Mouse (Mus musculus) macrophage (primary cell): Measurements from ENCODE around the gene Cldn14. TPM values are rescaled to one million over a fixed set of nuclear protein-coding genes. Genes with fewer than 3 reads are reported as not detected.
"Not testable (repeated sequence)": the region's sequence is repeated elsewhere in the genome, so short reads cannot be mapped to it uniquely, and the experiment has no call there.

Experiments
- H3K27ac ChIP-seq: fragments of 350-480 bp; formaldehyde crosslinking; 2 replicates; pipeline ENCODE4 v1.9.0; 2021
- H3K36me3 ChIP-seq: fragments of 350-480 bp; formaldehyde crosslinking; 2 replicates; pipeline ENCODE4 v1.9.0; 2021; ENCODE audit errors: inconsistent target
- H3K4me3 ChIP-seq: fragments of 350-480 bp; formaldehyde crosslinking; 2 replicates; pipeline ENCODE4 v1.9.0; 2021; ENCODE audit errors: inconsistent target
- H3K79me2 ChIP-seq: fragments of 350-480 bp; formaldehyde crosslinking; 2 replicates; pipeline ENCODE4 v1.9.0; 2021; ENCODE audit errors: inconsistent target
- WGBS: methylation state at CpG from one replicate; pipeline ENCODE4 v1.1.7; 2026; ENCODE audit warnings: inconsistent platforms; ENCODE audit not compliant: missing documents; 5-methylcytosine and 5-hydroxymethylcytosine counted together
- polyA plus RNA-seq: library from polyadenylated mRNA; stranded (reverse); fragments of 250-400 nt; gene quantifications from 3 replicates; pipeline ENCODE4 v1.2.4, GENCODE M21; 2018; ENCODE audit warnings: inconsistent platforms

Cldn14 gene
- polyA plus RNA-seq, 1 experiment from 2014 or later = not detected

GRCm38 (mm10) chr16:93981190-93981841 is 27.3 kb downstream of the Cldn14 start:
- WGBS = 70% methylated on average over 15 of the region's 15 CpGs
- no peak overlapping the region for H3K4me3 ChIP-seq
- H3K27ac ChIP-seq = no peak overlapping the region
- no peaks in the 10 kb centered on the region for H3K36me3 ChIP-seq
- H3K79me2 ChIP-seq = no peaks in the 10 kb centered on the region

DNA sequence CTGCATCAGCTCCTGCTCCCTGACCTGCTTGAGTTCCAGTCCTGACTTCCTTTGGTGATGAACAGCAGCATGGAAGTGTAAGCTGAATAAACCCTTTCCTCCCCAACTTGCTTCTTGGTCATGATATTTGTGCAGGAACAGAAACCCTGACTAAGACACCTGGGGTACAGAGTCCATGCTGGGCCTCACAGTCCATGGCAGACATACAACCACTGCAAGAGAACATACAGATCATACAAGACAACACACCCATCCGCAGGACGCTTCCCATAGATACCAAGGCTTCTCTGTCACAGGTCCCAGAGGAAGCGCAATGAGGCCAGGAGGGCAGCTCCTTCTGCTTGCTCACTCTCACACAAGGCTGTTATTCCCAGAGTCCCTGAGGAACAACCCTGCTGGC is 28.3 kb downstream of the Cldn14 start:
- not testable (repeated sequence) for H3K79me2 ChIP-seq, H3K36me3 ChIP-seq, H3K4me3 ChIP-seq, H3K27ac ChIP-seq
- WGBS = 100% methylated on average over 3 of the region's 3 CpGs

DNA sequence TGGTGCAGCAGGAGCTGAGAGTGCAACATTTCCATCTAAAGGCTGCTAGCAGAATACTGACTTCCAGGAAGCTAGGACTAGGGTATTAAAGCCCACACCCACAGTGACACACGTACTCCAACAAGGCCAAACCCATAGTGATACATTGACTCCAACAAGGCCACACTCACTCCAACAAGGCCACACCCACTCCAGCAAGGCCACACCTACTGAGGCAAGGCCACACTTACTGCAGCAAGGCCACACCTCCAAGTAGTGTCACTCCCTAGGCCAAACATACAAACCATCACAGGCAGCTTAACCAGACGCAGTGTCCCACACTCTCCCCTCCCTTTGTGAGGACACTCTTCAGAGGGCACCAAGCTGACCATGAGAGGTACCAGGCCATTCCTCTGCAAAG is 29.3 kb downstream of the Cldn14 start:
- Histone ChIP-seq H3K4me3 (no peak overlapping the region), H3K79me2 (no peaks in the 10 kb centered on the region), H3K27ac (no peak overlapping the region), H3K36me3 (no peaks in the 10 kb centered on the region)
- 90% methylated on average over 2 of the region's 2 CpGs for WGBS

GRCm38 (mm10) chr16:93977587-93977986 is 31.1 kb downstream of the Cldn14 start:
- no peak overlapping the region for H3K4me3 ChIP-seq

DNA sequence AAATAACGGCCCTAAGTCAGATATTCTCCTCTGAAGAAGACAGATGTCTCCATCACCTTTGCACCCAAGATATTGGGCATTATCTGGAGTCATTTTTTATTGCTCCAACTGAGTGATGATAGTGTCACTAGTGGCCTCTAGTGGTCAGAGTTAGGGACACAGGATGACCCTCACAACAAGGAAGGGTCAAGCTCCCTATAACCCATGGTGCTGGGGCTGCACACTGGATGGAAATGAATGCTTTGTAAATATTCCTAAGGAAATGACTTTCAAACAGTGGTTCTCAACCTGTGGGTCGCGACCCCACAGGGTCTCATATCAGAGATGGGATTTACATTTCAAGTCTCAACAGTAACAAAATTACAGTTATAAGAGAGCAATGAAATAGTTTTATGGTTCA is 31.7 kb downstream of the Cldn14 start:
- no peaks in the 10 kb centered on the region for H3K36me3 ChIP-seq
- no peak overlapping the region for H3K4me3 ChIP-seq
- H3K79me2 ChIP-seq = no peaks in the 10 kb centered on the region
- no peak overlapping the region for H3K27ac ChIP-seq
- 69% methylated on average over 3 of the region's 3 CpGs for WGBS

More at GRCm38 (mm10) chr16:93977587-93977986, 31.1 kb downstream of the Cldn14 start:
- H3K36me3 ChIP-seq = no peaks in the 10 kb centered on the region
- no peak overlapping the region for H3K27ac ChIP-seq
- H3K79me2 ChIP-seq = no peaks in the 10 kb centered on the region
- 54% methylated on average over 6 of the region's 6 CpGs for WGBS

DNA sequence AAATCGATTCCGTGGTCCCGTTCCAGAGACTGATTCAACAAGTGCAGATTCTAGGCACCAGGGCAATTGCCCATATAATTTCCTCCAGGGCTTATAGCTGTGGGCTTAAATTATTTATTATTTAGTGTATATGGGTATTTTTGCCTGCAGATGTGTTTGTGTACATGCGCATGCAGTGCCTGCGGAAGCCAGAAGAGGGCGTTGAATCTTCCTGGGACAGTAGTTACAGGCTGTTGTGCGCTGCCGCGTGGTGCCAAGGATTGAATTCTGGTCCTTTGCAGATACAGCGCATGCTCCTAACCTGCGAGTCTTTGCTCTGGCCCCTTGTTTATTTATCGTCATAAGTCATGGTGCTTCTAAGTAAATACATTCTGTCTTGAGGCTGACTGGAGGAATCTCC is 33.2 kb downstream of the Cldn14 start:
- no peak overlapping the region for H3K27ac ChIP-seq
- WGBS = 88% methylated on average over 12 of the region's 12 CpGs
- H3K36me3 ChIP-seq = no peaks in the 10 kb centered on the region
- no peaks in the 10 kb centered on the region for H3K79me2 ChIP-seq
- H3K4me3 ChIP-seq = no peak overlapping the region

DNA sequence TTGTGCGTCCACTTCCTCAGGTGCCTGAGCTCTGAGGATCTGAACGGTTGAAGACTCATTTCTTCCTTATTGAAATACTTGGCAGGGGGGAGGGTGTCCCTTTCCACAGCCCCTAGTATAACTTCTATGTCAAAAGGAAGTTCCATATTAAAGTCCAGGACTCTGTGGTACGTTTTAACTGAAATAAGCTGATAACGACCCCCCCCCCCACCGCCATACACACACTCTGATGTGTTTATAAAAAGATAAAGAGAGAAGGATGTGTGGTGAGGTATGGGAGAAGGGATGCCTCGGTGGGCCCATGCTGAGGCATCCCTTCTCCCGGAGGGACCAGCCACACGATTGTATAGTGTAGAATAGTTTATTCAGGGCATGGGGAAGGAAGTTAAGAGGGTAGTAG is 34.4 kb downstream of the Cldn14 start:
- Histone ChIP-seq H3K36me3 (no peaks in the 10 kb centered on the region), H3K79me2 (no peaks in the 10 kb centered on the region), H3K27ac (no peak overlapping the region), H3K4me3 (no peak overlapping the region)
- WGBS = 51% methylated on average over 4 of the region's 8 CpGs

DNA sequence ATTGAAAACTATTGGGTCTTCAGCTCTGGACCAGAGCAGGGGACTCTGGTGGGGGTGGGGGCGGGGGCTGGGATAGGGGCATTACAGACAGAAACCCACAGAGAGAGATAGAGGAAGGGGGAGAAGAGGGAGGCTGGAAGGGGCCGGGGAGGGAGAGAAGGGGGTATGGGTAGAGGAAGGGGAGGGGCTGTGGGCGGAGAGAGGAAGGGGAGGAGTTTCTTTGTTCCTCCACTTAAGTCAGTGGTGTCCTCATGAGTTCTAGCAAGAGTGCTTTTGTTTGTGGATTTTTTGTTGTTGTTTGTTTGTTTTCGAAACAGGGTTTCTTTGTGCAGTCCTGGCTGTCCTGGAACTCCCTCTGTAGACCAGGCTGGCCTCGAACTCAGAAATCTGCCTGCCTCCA is 35.1 kb downstream of the Cldn14 start:
- Histone ChIP-seq H3K36me3 (no peaks in the 10 kb centered on the region), H3K27ac (no peak overlapping the region), H3K79me2 (no peaks in the 10 kb centered on the region), H3K4me3 (no peak overlapping the region)
- 38% methylated on average over 5 of the region's 5 CpGs for WGBS

DNA sequence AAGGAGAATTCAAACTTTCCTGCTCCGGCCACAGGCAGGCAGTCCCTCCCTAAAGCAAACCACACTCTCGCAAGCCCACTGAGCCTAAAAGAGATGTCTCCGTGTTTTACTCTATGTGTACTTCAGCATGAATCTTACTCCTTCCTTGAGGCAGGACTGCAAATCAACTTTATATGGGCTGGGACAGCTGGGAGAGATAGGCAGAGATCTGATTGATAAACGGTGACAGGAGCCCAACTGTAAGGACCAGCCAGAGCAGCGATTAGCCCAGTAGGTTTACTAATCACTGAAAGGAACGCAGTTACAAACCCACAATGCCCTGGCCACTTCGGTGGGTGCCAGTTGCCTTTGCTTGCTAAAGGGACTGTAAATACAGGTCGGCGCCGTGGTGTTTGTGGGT is 35.5 kb downstream of the Cldn14 start:
- Histone ChIP-seq H3K79me2 (no peaks in the 10 kb centered on the region), H3K4me3 (no peak overlapping the region), H3K36me3 (no peaks in the 10 kb centered on the region), H3K27ac (no peak overlapping the region)
- WGBS = 30% methylated on average over 10 of the region's 10 CpGs

- H3K4me3 ChIP-seq = no peak overlapping the region
- no peak overlapping the region for H3K27ac ChIP-seq
- no peaks in the 10 kb centered on the region for H3K79me2 ChIP-seq
- 98% methylated on average over 11 of the region's 11 CpGs for WGBS
- no peaks in the 10 kb centered on the region for H3K36me3 ChIP-seq
Observed at GRCm38 (mm10) chr16:93971046-93971445, 37.6 kb downstream of the Cldn14 start.

- H3K79me2 ChIP-seq = no peaks in the 10 kb centered on the region
- H3K4me3 ChIP-seq = no peak overlapping the region
- no peak overlapping the region for H3K27ac ChIP-seq
- WGBS = 95% methylated on average over 8 of the region's 8 CpGs
- no peaks in the 10 kb centered on the region for H3K36me3 ChIP-seq
Observed at GRCm38 (mm10) chr16:93967893-93968292, 40.7 kb downstream of the Cldn14 start.

GRCm38 (mm10) chr16:93962283-93962682 is 46.4 kb downstream of the Cldn14 start:
- Histone ChIP-seq H3K36me3 (no peaks in the 10 kb centered on the region), H3K4me3 (no peak overlapping the region), H3K79me2 (no peaks in the 10 kb centered on the region), H3K27ac (no peak overlapping the region)
- WGBS = 98% methylated on average over 5 of the region's 5 CpGs

- 94% methylated on average over 9 of the region's 11 CpGs for WGBS
- Histone ChIP-seq H3K27ac (no peak overlapping the region), H3K36me3 (no peaks in the 10 kb centered on the region), H3K79me2 (no peaks in the 10 kb centered on the region), H3K4me3 (no peak overlapping the region)
Observed at GRCm38 (mm10) chr16:93961099-93961646, 47.5 kb downstream of the Cldn14 start.

GRCm38 (mm10) chr16:93960495-93960894 is 48.1 kb downstream of the Cldn14 start:
- Histone ChIP-seq H3K79me2 (no peaks in the 10 kb centered on the region), H3K36me3 (no peaks in the 10 kb centered on the region), H3K27ac (no peak overlapping the region), H3K4me3 (no peak overlapping the region)
- WGBS = 64% methylated on average over 4 of the region's 4 CpGs

DNA sequence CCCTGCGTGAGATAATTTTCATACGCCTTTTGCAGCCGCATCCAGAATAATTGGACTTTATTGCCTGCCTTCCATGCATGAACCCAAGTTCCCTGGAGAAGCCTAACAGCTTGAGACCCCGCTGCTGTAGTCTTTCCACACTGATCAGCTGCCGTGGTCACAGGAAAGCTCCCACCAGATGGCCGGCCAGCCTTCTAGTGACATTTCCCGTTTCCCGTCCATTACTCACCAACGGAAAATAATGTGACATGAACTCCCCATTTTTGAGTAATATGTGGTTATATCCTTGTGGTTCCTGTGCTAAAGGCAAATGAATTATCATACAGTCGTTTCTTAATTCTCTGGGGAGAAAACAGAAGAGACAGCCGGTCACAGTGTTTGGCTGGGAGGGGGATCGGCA is 51.2 kb downstream of the Cldn14 start:
- H3K36me3 ChIP-seq = no peaks in the 10 kb centered on the region
- no peak overlapping the region for H3K4me3 ChIP-seq
- WGBS = 22% methylated on average over 12 of the region's 12 CpGs
- H3K27ac ChIP-seq = no peak overlapping the region
- H3K79me2 ChIP-seq = no peaks in the 10 kb centered on the region

GRCm38 (mm10) chr16:93956986-93957385 is 51.7 kb downstream of the Cldn14 start:
- no peak overlapping the region for H3K4me3 ChIP-seq
- no peaks in the 10 kb centered on the region for H3K79me2 ChIP-seq
- no peaks in the 10 kb centered on the region for H3K36me3 ChIP-seq
- 62% methylated on average over 7 of the region's 7 CpGs for WGBS
- H3K27ac ChIP-seq = no peak overlapping the region
